ENCODE assay signal across 10 mouse cellular contexts in the genomic region with DNA sequence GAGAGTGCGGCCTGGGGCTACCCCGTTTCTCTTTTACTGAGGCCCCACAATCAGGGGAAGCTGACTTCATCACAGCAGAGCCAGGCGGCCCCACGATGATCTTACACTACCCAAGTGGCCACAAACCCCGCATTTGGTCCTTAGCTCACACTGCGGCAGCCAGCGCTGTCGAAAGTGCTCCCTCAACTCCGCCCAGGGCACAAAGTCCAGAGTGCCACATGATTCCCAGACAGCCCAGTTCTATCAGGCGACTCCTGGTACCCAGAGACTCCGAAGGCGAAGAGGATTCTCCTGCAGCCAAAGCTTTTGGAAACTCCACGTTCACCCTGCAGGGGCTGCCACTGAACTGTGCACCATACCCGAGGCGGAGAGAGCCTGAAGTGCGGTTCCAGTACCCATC. TPM values are rescaled to one million over a fixed set of nuclear protein-coding genes. Genes with fewer than 3 reads are reported as not detected.
DNase-seq lines count a peak whose midpoint lies in the region; ATAC-seq and TF ChIP-seq lines count a peak whose summit lies in the region.
"Had no signal": no experiment of that assay in that cellular context is flagged by ENCODE, and none has a peak within 500 bp of the region (broad histone marks: within the 10 kb centered on the region; RNA-seq: fewer than 3 reads in every experiment).

No protein-coding gene starts in this region.

- no peak overlapping the region for H3K27ac ChIP-seq in intestine, postnatal 0 days (ENCODE audit: low read depth, low read length)
- no peak overlapping the region for H3K27ac ChIP-seq in liver, embryonic 12.5 days
- H3K27ac ChIP-seq: layer of hippocampus, adult 2 months had no signal

- 7% methylated on average over 16 of the region's 16 CpGs for WGBS in intestine, postnatal 0 days
- 12% methylated on average over 16 of the region's 16 CpGs for WGBS in liver, embryonic 12.5 days (ENCODE audit: insufficient replicate concordance)

- TF ChIP-seq CTCF in E14TG2a.4 (conservative IDR thresholded peaks at IDR 0.05; ENCODE audit: low read length): no peak
- TF ChIP-seq CTCF in intestine, postnatal 0 days (IDR thresholded peaks at IDR 0.05; ENCODE audit: low read depth): no peak

- no peak overlapping the region for H3K4me2 ChIP-seq in intestine, postnatal 0 days (replicated peaks; ENCODE audit: low read depth)
- peak overlapping the region; percentile 12 for H3K4me2 ChIP-seq in liver, embryonic 12.5 days

- H3K9ac ChIP-seq in intestine, postnatal 0 days (ENCODE audit: low read depth, low read length): no peak overlapping the region
- no peak overlapping the region for H3K9ac ChIP-seq in liver, embryonic 12.5 days

- DNase-seq in embryo, embryonic 11 days: peak; percentile 30
- no peak for DNase-seq in thymus, postnatal 0 days (ENCODE audit: low spot score)
- no peak for DNase-seq in urinary bladder, adult 2 months (ENCODE audit: low spot score)
- no peak for DNase-seq in left cerebral cortex, adult 18-20 months (ENCODE audit: low spot score in 2 of 2)
- no peak for DNase-seq in frontal cortex, postnatal 10 days (ENCODE audit: low spot score in 2 of 2)

- H3K4me3 ChIP-seq in E14TG2a.4 (replicated peaks; ENCODE audit: low read length): peak overlapping the region; percentile 54
- H3K4me3 ChIP-seq in intestine, postnatal 0 days (ENCODE audit: low read depth, low read length): no peak overlapping the region
- no peak overlapping the region; the same call in 1 of the 2 replicates for H3K4me3 ChIP-seq in liver, embryonic 12.5 days
- H3K4me3 ChIP-seq: layer of hippocampus, adult 2 months had no signal

- H3K36me3 ChIP-seq in E14TG2a.4 (ENCODE audit: insufficient read depth, low read length): no peaks in the 10 kb centered on the region
- H3K36me3 ChIP-seq in intestine, postnatal 0 days (ENCODE audit: control insufficient read depth, insufficient read depth): no peaks in the 10 kb centered on the region
- no peaks in the 10 kb centered on the region for H3K36me3 ChIP-seq in liver, embryonic 12.5 days

- peaks cover 73% of the 10 kb centered on the region for H3K27me3 ChIP-seq in E14TG2a.4 (ENCODE audit: insufficient read depth, low read length)
- H3K27me3 ChIP-seq in intestine, postnatal 0 days (replicated peaks; ENCODE audit: control insufficient read depth, insufficient read depth, low read length): peaks cover 68% of the 10 kb centered on the region
- H3K27me3 ChIP-seq in liver, embryonic 12.5 days (replicated peaks): peaks cover 74% of the 10 kb centered on the region

- peaks cover 33% of the 10 kb centered on the region for H3K4me1 ChIP-seq in E14TG2a.4 (replicated peaks; ENCODE audit: low read depth, low read length)
- H3K4me1 ChIP-seq in intestine, postnatal 0 days (replicated peaks; ENCODE audit: control insufficient read depth, insufficient read depth, low read length): no peaks in the 10 kb centered on the region
- no peaks in the 10 kb centered on the region for H3K4me1 ChIP-seq in liver, embryonic 12.5 days

- peak; percentile 52; the same call in 1 of the 2 replicates for ATAC-seq in intestine, postnatal 0 days
- no peak for ATAC-seq in liver, embryonic 12.5 days

- no peaks in the 10 kb centered on the region for H3K9me3 ChIP-seq in E14TG2a.4 (ENCODE audit: low read length)
- no peaks in the 10 kb centered on the region for H3K9me3 ChIP-seq in intestine, postnatal 0 days (ENCODE audit: control insufficient read depth)
- no peaks in the 10 kb centered on the region for H3K9me3 ChIP-seq in liver, embryonic 12.5 days (replicated peaks)

RNA-seq across cellular contexts. Expression of gene Irx6, which starts 4.3 kb away (rescaled TPM):
- 0.10 and 0.16 TPM in 2 replicates for polyA plus RNA-seq in intestine, postnatal 0 days (2015; fragmentation: Nextera tagmentation; extraction: Ambion mirVana)
- 0.05 TPM in 1 of 2 replicates, not detected in the other for polyA plus RNA-seq in liver, embryonic 12.5 days (2016; fragmentation: Nextera tagmentation; extraction: Ambion mirVana)
- not detected in 2 replicates for polyA plus RNA-seq in thymus, postnatal 0 days (2015; fragmentation: Nextera tagmentation; extraction: Ambion mirVana)
- polyA plus RNA-seq in urinary bladder, adult 2 months (2012; rRNA removed): not detected in 2 replicates
- total RNA-seq in left cerebral cortex, adult 18-20 months (2021): under 1 TPM; 0.16 to 0.33 TPM
- total RNA-seq: common myeloid progenitor, adult 5-6 weeks had no signal
